Mouse (Mus musculus) large intestine, adult 2 months (tissue): ENCODE results near the gene Sufu. TPM values are rescaled to one million over a fixed set of nuclear protein-coding genes. Genes with fewer than 3 reads are reported as not detected.

ENCODE experiments used
- DNase-seq: peaks from one replicate; pipeline ENCODE4 v3.0.0-alpha.2; 2012; ENCODE audit warnings: low read depth, low spot score
- WGBS: fragments of 180-500 bp; shearing (Covaris S2); methylation state at CpG from one replicate; pipeline ENCODE4 v1.1.7; 2018; 5-methylcytosine and 5-hydroxymethylcytosine counted together
- polyA plus RNA-seq: library from polyadenylated mRNA; depleted of rRNA; stranded (reverse); fragments of >200 nt; gene quantifications from 2 replicates; pipeline ENCODE4 v1.2.3, GENCODE M21; 2012

Sufu gene
- polyA plus RNA-seq, 1 experiment: 6.6 TPM

- WGBS: 61% methylated on average over 11 of the region's 11 CpGs
- DNase-seq: no peak
Measured at GRCm38 (mm10) chr19:46422384-46423338, 26.0 kb downstream of the Sufu start.

- DNase-seq: no peak
- WGBS: 93% methylated on average over 8 of the region's 8 CpGs
Measured at GRCm38 (mm10) chr19:46425266-46425665, 28.6 kb downstream of the Sufu start.

GRCm38 (mm10) chr19:46426488-46426887 lies 29.8 kb downstream of the Sufu start:
- 92% methylated on average over 12 of the region's 12 CpGs for WGBS
- DNase-seq: no peak

GRCm38 (mm10) chr19:46429250-46429649 lies 32.6 kb downstream of the Sufu start:
- DNase-seq: no peak

- DNase-seq: no peak
- 82% methylated on average over 7 of the region's 7 CpGs for WGBS
Measured at GRCm38 (mm10) chr19:46433712-46434111, 37.0 kb downstream of the Sufu start.

- 81% methylated on average over 9 of the region's 9 CpGs for WGBS
- DNase-seq: no peak
Measured at GRCm38 (mm10) chr19:46434148-46434547, 37.5 kb downstream of the Sufu start.

- 89% methylated on average over 9 of the region's 9 CpGs for WGBS
- DNase-seq: no peak
Measured at GRCm38 (mm10) chr19:46434591-46434990, 37.9 kb downstream of the Sufu start.

GRCm38 (mm10) chr19:46435492-46435891 lies 38.8 kb downstream of the Sufu start:
- no peak for DNase-seq
- WGBS: 30% methylated on average over 7 of the region's 7 CpGs

- DNase-seq: no peak
- 75% methylated on average over 6 of the region's 6 CpGs for WGBS
Measured at GRCm38 (mm10) chr19:46443509-46443908, 46.8 kb downstream of the Sufu start.

- 20% methylated on average over 6 of the region's 6 CpGs for WGBS
- DNase-seq: peak; percentile 43
Measured at GRCm38 (mm10) chr19:46444209-46444608, 47.5 kb downstream of the Sufu start.

GRCm38 (mm10) chr19:46445641-46446040 lies 48.9 kb downstream of the Sufu start:
- 32% methylated on average over 6 of the region's 6 CpGs for WGBS
- no peak for DNase-seq

GRCm38 (mm10) chr19:46446436-46447020 lies 49.8 kb downstream of the Sufu start:
- DNase-seq: no peak
- WGBS: 88% methylated on average over 5 of the region's 5 CpGs

- DNase-seq: no peak
- WGBS: 66% methylated on average over 7 of the region's 7 CpGs
Measured at GRCm38 (mm10) chr19:46447110-46447509, 50.4 kb downstream of the Sufu start.

GRCm38 (mm10) chr19:46447911-46448310 lies 51.2 kb downstream of the Sufu start:
- 36% methylated on average over 6 of the region's 6 CpGs for WGBS

GRCm38 (mm10) chr19:46449261-46450005 lies 52.7 kb downstream of the Sufu start:
- DNase-seq: no peak
- WGBS: 91% methylated on average over 7 of the region's 7 CpGs

More at GRCm38 (mm10) chr19:46447911-46448310, 51.2 kb downstream of the Sufu start:
- DNase-seq: no peak

- WGBS: 49% methylated on average over 10 of the region's 10 CpGs
- DNase-seq: no peak
Measured at GRCm38 (mm10) chr19:46452052-46452827, 55.5 kb downstream of the Sufu start.

- WGBS: 84% methylated on average over 9 of the region's 9 CpGs
Measured at GRCm38 (mm10) chr19:46452916-46453315, 56.2 kb downstream of the Sufu start.

GRCm38 (mm10) chr19:46454126-46454880 lies 57.6 kb downstream of the Sufu start:
- no peak for DNase-seq
- 67% methylated on average over 20 of the region's 20 CpGs for WGBS

More at GRCm38 (mm10) chr19:46452916-46453315, 56.2 kb downstream of the Sufu start:
- no peak for DNase-seq

- 27% methylated on average over 1 of the region's 1 CpGs for WGBS
- no peak for DNase-seq
Measured at GRCm38 (mm10) chr19:46455032-46455431, 58.3 kb downstream of the Sufu start.
